Mouse (Mus musculus): ENCODE measurements at regions not wholly inside any gene's neighbourhood (a gene's known extent, or its start where the extent isn't known, plus 50 kb on each side); places are given as distances from the start of the nearest gene placed in this dataset.

GRCm38 (mm10) chr12:9091951-9092350, 62.2 kb downstream of the Ttc32 start:
- no peak for DNase-seq (ENCODE audit: low read depth, low spot score)

DNA sequence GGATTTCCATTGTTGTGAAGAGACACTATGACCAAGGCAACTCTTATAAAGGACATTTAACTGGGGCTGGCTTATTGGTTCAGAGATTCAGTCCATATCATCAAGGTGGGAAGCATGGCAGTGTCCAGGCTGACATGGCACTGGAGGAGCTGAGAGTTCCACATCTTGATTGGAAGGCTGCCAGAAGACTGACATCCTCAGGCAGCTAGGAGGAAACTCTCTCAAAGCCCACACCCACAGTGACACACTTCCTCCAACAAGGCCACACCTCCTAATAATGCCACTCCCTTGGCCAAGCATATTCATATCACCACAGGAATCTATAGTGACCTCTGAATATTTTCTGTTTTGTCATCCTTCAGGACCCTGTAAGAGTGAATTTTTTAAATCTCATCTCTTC, 65.3 kb downstream of the Ttc32 start:
- DNase-seq (ENCODE audit: low read depth, low spot score) = no peak

GRCm38 (mm10) chr12:9106416-9106815, 76.6 kb downstream of the Ttc32 start:
- no peak for DNase-seq (ENCODE audit: low read depth, low spot score)

GRCm38 (mm10) chr12:9109806-9110205, 80.0 kb downstream of the Ttc32 start:
- no peak for DNase-seq (ENCODE audit: low read depth, low spot score)

DNA sequence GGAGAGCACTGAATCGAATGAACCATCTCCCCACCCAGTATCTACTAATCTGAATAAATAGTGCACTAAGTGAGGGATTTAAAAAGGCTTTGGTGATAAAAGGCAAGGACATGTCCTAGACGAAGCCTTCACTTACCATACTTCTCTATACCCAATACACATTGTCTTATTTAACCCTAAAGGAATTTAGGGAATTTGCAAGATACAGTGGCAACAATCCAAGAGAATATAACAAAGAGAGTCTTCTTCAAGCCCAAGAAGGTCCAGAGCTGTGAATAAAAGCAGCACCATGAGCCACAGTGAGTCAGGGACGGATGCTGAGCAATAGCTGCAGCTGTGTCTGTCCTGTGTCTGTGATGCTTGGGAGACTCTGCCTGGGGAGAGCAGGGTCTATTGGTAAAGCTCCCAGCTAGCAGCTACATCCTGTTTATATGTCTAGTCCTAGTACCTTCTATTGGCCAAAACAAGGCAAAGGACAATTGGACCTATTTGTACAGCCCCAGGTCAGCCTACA, 82.4 kb downstream of the Ttc32 start:
- DNase-seq (ENCODE audit: low read depth, low spot score) = peak; percentile 11

- DNase-seq (ENCODE audit: low read depth, low spot score) = no peak
Observed at GRCm38 (mm10) chr12:9113652-9114051, 83.9 kb downstream of the Ttc32 start.

GRCm38 (mm10) chr12:9114061-9114460, 84.3 kb downstream of the Ttc32 start:
- DNase-seq (ENCODE audit: low read depth, low spot score) = no peak

DNA sequence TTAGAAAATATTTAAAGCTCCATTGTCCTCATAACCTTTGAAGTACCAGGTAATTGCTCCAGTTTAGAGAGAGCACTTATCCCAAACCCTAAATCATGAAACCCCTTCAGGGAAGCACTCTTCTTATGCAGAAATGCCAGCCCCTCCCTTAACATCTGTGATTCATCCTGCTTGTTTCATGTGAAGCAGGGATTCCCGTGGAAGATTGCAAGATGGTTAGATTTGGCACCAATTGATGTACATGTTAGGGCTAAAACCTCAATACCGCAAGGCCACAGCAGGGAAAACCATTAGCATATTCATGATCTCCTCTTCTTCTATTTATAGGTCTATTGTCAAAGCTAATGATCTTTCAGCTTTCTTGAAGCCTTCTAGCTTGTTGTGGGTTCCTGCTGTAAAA, 88.8 kb downstream of the Ttc32 start:
- peak; percentile 25 for DNase-seq (ENCODE audit: low read depth, low spot score)

GRCm38 (mm10) chr12:9127931-9128550, 98.2 kb downstream of the Ttc32 start:
- DNase-seq (ENCODE audit: low read depth, low spot score) = peak; percentile 10

DNA sequence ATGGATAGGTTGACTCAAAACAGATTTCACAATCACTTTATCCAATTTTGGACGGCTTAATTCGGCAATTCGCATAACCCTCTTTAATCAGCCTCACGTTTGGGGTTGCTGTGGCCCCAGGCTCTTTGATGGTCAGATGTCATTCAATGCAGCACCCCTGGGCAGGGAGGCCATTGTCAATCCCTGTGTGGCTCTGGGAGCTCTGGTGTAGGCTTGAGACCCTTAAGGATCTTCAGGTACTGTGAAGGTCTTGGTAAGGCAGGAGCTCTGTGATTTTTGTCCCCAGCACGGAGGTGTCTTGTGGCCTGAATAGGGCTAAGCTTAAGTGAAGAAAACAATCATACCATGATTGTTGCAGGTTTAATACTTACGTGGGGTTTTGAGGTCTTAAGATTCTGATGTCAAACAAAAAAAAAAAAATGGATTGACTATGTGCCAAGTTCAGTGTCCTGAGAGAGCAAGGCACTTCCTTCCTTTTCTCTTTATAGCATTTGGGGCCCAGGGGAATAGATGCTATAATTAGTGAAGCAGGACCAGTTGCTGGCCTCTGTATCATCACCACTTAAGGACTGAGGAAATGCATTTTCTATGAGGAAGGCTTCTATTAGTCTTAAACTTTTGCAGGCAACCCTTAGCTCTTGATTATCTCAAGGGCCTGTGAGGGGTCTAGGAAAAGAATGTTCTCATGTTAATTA, 98.9 kb downstream of the Ttc32 start:
- DNase-seq (ENCODE audit: low read depth, low spot score) = no peak

GRCm38 (mm10) chr12:9132621-9133020, 102.8 kb downstream of the Ttc32 start:
- peak; percentile 54 for DNase-seq (ENCODE audit: low read depth, low spot score)

GRCm38 (mm10) chr12:9133890-9134870, 104.4 kb downstream of the Ttc32 start:
- DNase-seq (ENCODE audit: low read depth, low spot score) = no peak

- no peak for DNase-seq (ENCODE audit: low read depth, low spot score)
Observed at GRCm38 (mm10) chr12:9151001-9151400, 121.2 kb downstream of the Ttc32 start.

GRCm38 (mm10) chr12:9151426-9151825, 121.6 kb downstream of the Ttc32 start:
- DNase-seq (ENCODE audit: low read depth, low spot score) = no peak

DNA sequence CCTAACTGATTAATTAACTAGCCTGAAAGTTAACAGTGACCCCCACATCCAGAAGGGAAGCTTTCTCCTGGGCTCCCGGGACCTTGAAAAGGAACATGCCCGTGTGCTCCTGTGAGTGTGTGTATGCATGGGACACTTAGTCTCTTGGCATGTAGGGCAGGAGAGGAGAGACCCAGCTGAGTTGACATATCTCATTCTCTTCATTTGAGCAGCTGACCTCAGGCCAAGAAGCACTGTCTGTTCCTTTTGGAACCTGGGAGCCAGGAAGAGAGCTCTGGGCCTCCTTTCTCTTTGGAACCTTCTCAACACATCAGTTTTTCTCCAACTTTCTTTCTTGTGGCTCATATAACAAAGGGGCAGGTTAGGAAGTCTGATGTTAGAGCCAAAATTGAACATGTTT, 124.7 kb downstream of the Ttc32 start:
- DNase-seq (ENCODE audit: low read depth, low spot score) = no peak

GRCm38 (mm10) chr12:9156794-9157193, 127.0 kb downstream of the Ttc32 start:
- no peak for DNase-seq (ENCODE audit: low read depth, low spot score)

- no peak for DNase-seq (ENCODE audit: low read depth, low spot score)
Observed at GRCm38 (mm10) chr12:9158751-9159150, 129.0 kb downstream of the Ttc32 start.

DNA sequence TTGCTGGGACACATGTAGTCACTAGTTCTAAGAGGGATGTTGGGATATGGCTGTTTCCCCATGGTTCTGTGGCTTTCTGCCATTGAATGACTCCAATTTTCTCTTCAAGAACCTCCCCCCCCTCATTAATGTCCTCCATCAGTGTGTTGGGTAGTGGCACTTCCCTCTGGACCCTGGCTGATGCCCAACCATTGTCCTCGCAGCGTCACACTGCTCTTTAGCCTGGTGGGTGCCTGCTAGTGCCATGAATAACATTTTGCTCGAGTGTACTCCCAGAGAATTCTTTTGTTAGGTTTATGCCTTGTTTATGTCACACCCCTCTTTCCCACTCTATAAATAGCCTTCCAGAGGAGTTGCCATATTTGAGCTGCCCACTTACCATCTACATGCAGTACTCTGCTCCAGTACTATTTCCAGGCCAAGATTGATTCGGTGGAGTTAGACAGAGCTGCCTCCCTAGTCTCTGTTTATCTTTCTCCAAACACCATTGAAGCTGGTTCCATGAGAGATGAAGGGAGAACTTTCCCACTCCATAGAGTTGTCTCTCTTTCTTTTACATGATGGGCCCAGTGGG, 135.7 kb downstream of the Ttc32 start:
- DNase-seq (ENCODE audit: low read depth, low spot score) = no peak

DNA sequence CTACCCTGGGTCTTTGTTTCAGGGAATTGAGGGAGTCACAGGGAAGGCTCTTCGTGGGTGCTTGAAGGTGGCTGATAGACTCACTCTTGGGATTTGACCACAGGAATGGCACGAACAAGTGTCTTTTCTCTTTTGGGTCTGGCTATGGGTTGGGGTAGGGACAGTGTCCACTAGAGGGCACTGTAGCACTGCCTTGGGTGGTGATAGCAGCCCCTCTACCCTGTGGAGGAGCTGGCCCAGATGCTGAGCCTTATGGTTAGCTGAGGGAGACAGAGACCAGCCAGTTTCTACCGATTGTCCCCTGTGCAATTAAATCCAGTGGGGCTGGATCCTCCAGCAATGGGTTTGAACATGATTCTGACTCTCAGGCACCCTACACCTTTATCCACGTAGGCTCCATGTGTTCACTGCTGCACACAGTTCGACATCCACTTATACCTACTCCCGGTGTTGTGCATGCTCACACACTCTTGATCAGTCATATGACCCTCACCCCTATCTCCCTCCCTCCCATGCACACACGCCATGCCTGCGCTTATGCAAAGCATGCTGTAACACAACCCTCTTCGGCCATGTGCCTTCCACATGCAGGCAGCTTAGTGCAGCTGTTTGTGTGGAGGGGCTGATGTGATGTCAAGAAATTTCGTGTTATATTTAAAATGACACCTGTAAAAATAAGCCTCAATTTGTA, 136.6 kb downstream of the Ttc32 start:
- peak; percentile 73 for DNase-seq (ENCODE audit: low read depth, low spot score)

DNA sequence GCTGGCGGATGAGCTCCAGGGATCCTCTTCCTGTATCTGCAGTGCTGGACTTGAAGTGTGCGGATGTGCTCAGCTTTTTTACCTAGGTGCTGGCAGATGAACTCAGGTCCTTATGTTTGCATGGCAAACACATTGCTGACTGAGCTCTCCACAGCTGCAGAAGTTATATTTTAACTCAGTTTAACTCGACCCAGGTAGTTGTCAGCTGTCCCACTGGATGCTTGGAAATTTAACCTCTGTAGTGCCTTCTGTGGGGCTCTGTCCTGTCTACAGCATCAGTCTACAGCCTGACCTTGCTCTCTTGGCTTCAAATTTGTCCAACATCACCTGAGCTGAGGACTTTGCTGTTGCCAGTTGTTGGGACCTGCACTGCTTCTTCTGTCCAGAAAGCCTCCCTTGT, 139.2 kb downstream of the Ttc32 start:
- no peak for DNase-seq (ENCODE audit: low read depth, low spot score)

- DNase-seq (ENCODE audit: low read depth, low spot score) = no peak
Observed at GRCm38 (mm10) chr12:9173680-9174079, 143.9 kb downstream of the Ttc32 start.

Data from ZHBTc4 (cell line).